Mouse (Mus musculus) embryonic fibroblast, embryonic 13.5 days (primary cell): ENCODE data around the gene Trim56.

ENCODE experiments used
- CTCF ChIP-seq: IDR thresholded peaks from 2 replicates; pipeline ENCODE4 v1.5.1; 2011; ENCODE audit warnings: mild to moderate bottlenecking, control low read depth, low read length, moderate library complexity, borderline replicate concordance; ENCODE audit not compliant: insufficient read depth
- POLR2A ChIP-seq: IDR thresholded peaks from 2 replicates; pipeline ENCODE4 v1.6.1; 2011; ENCODE audit warnings: low read depth, mild to moderate bottlenecking, control low read depth, low read length, moderate library complexity

DNA sequence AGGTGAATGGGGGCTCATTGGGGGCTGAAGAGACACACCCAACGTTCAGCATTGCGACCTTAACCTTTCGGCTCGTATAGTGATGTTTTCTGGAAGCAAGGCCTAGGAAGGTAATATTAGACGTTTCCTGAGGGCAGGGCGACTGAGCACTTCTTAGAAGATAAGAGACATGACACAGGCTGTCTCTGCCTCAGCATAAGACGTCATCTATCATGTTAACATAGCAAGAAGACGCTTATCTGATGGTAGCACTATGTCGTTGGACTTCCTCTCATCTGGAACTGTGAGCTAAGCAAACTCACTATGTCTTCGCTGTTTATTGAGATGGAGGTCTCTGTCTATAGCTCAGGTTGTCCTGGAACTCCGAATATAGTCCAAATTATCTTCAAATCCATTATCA is 17.6 kb downstream of the Trim56 start:
- TF ChIP-seq POLR2A (no peak), CTCF (no peak)
